Mouse (Mus musculus) CD4-positive, CD25-positive, alpha-beta regulatory T cell, adult 2 months (primary cell): ENCODE results near the gene Slc35e2.
"Not testable (repeated sequence)": the region's sequence is repeated elsewhere in the genome, so short reads cannot be mapped to it uniquely, and the experiment has no call there.

Source experiments
- DNase-seq: peaks from one replicate; pipeline ENCODE4 v3.0.0-alpha.2; 2012; ENCODE audit warnings: low read depth, low spot score

Gene Slc35e2

DNA sequence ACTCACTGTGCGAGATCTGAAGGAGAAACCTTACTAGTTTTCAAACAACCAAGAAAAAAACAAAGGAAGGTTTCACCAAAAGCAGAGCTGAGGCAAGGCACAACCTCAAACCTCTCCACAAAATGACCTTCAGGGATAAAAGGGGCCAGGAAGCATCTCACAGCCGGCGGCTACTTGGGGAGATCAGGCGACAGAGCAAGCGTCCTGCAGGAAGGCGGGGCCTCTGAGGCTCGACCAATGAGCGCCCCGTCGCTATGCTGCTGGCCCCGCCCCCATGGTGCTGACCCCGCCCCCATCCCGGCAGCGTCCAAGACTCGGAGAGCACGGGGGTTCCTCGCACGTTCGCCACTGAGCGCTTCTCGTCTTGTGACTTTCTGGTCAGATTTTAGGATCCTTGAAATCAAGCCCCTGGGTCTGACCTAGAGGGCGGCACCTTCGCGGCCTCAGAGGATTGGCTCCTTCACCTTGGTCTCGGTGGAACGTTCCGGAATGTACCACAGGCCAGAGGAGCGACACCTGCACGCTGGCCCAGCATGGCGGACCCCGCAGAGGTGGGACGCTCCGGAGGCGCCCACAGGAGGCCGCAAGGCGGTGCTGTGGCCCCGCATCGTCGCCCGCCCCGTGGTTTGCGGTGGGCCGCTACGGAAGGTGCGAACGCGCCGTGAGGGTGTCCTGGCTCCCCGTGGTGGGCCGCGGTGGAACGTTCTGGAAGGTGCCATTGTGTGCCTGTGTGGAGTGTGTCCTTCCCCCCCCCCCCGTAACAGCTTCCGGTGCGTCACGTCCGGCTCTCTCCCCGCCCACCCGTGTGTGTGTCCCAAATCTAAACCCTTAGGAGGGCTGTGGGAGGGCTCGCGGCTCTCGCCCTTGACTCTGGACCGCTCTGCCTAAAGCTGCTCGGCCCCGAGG lies at the start of gene Slc35e2:
Gene Slc35e2 (plus strand): TSS at position 326 of the 906 bp plus-strand sequence.
- DNase-seq = peak; percentile 96

DNA sequence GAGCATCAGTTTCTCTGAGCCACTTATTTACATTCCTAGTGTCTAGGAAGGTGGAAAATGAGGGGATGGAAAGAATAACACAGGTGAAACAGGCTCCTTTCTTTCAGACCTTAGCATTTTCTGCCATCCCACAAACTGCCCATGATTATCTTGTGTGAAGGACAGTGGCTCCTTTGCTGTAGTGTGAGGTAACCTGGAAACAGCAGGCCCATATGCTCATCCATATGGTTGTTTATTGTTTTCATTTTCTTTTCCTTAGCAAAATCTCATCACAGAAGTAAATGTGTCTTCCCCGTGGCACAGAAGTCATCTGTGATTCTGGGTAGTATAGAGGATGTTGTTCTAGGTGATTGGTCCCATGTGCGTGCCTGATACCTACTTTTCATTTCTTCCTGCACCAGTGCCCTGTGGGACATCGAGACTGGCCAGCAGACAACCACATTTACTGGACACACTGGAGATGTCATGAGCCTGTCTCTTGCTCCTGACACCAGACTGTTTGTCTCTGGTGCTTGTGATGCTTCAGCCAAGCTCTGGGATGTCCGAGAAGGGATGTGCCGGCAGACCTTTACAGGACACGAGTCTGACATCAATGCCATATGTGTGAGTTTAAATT lies 48.2 kb upstream of the Slc35e2 start:
- DNase-seq = no peak

DNA sequence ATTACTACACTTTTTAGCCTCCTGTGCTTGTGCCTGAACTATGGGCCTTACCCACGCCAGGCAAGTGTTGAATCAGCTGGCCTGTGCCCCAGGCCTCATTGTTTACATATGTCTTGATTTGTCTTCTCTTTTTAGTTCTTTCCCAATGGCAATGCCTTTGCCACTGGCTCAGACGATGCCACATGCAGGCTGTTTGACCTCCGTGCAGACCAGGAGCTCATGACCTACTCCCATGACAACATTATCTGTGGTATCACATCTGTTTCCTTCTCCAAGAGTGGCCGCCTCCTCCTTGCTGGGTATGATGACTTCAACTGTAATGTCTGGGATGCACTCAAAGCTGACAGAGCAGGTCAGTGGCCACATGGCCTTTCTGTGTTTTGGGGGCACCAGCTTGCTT lies 46.3 kb upstream of the Slc35e2 start:
- DNase-seq = no peak

DNA sequence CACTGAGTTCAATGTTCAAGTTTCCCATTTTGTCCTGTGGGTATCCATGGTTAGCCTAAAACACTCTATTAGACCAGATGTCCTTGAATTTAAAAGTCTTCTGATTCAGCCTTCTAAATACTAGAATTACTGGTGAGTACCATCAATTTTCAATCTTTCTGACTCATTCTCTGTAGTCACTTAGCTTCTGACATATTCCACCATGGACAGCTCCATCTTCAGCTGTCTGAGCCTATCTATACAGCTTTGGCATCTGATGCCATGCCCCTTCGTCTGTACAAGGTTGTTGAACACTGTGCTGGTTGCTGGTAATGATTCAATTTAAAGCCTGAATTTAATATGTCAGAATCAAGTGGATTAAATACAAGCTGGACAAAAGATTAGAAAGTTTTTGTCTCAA lies 45.8 kb upstream of the Slc35e2 start:
- no peak for DNase-seq

DNA sequence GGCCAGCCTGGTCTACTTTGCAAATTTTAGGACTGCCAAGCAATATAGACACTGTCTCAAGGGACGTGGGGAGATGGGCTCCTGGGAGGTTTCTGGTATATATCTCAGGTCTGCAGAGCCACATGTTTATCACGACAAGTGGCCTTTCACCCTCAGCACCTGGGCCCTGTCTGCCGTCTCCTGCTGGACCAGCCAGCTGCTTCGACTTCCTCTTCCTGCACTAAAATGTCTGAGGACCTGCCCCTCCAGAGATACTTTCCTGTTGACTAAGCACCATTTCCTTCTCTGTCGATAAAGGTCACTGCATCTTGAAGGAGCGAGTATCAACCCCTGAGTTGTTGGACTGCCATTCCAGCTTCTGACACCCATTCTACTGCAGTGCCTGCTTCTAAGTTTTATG lies 41.8 kb upstream of the Slc35e2 start:
- peak; percentile 54 for DNase-seq

DNA sequence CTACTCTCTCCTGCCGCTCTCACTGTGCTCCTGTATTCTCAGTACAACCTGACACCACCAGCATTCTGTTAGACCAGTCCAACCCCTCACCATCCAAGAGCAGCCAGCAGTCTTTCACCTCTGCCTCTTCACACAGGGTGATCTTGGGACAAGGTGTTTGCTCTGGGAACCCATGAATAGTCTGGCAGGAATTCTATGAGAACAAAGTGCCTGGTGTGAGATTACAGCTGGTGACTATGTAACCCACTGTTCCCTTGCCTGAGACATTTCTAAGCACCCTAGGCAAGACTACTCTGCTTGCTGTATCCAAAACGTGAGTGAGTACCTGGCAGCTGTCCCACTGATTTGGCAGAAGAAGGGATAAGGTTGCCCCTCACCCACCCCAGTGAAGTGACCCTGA lies 40.3 kb upstream of the Slc35e2 start:
- no peak for DNase-seq

DNA sequence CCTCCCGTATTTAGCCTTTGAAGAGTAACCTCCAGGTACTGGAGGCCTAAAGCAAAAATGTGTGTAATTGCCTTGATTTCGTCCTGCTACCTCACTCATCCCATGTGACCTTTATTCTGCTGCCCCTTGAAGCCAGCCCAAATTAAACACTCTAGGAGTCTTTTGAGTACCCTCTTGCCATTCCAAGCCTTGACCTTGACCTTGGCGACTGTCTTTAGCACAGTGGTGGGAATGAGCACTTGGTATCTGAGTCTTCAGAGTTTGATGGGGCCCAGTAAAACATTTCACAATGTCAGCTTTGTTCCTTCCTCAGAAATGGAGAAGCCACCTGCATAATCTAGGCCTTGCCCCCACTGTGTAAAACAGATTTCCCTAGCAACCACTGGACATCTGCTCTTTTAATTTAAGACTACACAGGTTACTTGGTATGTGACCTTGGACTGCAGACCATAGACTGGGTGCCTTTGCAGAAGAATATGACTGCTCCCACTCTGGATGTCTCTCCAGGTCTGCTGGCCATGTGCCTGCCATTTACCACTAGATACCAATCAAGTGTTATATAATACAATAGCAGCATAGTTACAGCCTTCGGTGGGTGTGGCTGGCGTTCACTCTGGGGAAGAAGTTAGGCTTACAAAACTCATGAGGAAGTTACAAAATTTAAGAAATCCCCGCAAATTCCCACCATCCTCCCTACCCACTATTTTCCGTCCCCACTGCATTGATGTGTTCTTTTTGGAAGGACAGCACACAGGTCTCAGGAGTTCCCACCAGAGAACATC lies 39.4 kb upstream of the Slc35e2 start, which contains the start of gene Nadk:
Gene Nadk (plus strand): TSS at position 718 of the 782 bp plus-strand sequence.
- DNase-seq = peak; percentile 35

DNA sequence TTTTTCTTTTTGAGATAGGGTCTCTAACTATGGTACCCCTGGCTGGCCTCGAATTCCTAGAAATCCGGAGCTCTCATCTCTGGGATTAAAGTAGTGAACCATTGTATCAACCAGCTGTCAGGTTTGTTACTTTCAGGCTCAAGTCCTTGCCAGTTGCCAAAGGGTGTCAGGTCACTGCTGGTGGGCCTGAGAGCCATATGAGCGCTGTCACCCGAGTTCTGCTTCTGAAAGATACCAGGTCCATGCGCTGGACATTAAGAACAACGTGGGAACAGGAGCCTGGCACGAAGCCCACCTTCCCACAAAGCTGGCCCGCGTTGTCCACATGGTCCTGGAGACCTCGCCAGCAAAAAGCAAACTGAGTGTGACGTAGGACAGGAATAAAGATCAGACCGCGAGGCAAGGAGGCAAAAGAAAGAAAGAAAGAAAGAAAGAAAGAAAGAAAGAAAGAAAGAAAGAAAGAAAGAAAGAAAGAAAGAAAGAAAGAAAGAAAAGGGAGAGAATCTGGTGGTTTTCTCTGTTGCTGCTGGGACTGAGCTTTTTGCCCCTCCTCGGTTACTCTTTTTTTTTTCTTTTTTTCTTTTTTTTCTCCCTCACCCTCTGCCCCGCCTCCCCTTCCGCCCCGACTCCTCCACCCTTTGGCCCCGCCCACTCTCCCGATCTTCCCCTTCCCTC lies 38.4 kb upstream of the Slc35e2 start:
- peak; percentile 47 for DNase-seq

DNA sequence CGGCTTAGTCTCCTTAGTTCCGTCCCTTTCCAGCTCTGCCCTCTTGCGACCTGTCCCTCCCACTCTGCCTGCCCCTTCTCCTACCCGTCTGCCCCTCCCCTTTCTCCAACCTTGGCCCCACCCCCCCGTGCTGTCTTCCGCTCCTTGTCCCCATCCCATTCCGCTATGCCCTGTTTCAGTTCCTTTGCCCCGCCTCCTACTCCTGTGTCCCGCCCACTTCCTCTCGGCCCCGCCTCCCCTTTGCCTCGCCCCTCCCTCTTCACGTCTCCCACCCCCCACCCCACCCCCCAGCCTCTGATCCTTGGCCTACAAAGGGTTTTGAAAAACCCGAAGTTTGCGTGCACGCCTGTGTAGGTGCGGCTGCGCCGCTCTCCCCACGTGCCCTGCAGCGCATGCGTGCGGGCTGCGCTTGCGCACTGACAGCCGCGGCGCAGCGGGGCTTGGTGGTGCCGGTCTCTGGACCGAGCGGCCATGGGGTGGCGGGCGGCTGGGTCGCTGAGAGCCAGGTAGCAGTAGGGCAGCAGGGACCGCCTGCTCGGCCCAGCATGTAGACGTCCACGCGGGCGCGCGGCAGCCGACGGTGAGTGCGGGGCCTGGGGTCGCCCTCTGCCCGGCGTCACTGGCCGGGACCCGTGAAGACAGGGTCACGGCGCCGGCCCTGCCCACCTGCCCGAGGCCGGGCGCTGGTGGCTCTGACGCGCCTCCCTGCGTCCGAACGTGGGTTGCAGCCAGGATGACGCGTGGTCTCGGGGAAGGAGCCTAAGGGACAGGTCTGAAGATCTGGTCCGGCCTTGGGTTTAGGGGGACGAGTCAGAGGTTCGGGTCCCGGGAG lies 37.6 kb upstream of the Slc35e2 start:
- DNase-seq = peak; percentile 98

DNA sequence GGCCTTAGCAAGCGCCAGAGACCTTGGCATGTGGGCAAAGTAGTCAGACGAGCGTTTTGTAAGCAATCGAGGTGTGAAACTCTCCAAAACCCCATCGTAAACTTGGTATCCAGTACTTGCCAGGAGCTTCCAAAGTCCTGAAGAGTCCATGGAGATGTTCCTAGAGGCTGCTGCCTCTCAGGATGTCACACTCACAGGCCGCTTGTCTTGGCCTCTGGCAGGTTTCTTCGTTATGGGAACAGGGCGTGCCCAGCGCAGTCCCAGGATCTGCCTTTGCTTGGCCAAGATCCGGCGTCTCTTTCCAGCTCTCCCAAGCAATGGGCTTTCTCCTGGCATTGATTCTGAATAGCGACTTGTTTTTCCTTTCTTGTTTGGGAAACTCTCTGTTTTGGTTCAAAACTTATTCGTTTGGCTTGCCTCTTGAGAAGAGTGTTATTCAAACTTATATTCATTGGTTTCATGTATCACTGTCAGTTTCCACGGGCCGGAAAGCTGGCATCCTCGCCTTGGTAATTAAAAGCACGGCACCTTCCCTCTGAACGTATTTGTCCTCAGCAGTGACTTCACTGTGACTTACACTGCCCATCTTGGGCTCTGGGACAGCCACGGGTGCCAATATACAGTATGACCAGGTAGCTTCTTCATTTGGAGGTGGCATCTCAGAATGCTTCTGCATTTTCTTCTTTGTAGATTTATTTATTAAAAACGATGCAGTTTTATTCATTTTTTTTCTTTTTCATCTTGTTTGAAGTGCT lies 36.7 kb upstream of the Slc35e2 start:
- no peak for DNase-seq

DNA sequence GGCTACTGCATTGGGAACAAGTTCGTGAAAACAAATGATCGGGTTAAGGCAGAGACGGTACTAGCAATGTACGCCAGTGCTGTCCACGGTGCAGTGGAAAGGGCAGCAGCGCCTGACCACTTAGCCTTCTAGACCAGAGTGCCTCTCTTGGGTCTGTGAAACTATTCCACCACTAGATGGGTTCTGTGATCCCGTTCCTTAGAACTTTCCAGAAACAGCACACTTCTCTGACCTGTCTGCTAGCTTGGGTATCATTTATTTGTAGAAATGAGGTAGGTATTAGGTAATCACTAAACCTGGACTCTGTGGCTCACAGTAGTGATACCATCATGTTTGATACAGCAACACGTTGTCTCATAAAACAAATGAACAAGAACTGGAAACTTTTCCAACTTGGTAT lies 34.7 kb upstream of the Slc35e2 start:
- DNase-seq = no peak

DNA sequence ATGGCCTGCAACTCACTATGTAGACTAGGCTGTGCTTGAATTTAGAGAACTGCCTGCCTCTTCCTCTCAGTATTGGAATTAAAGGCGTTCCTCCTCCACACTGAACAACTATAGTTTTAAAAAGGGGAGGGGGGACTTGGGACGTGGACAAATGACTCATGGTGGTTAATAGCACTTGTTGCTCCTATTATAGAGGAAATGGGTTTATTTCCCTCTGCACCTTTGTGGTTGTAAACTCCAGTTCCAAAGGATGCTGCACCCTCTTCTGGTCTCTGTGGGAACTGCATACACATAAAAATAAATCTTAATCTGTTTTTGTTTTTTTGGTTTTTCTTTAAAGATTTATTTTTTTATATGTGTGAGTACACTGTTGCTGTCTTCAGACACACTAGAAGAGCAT lies 33.0 kb upstream of the Slc35e2 start:
- DNase-seq = peak; percentile 78

DNA sequence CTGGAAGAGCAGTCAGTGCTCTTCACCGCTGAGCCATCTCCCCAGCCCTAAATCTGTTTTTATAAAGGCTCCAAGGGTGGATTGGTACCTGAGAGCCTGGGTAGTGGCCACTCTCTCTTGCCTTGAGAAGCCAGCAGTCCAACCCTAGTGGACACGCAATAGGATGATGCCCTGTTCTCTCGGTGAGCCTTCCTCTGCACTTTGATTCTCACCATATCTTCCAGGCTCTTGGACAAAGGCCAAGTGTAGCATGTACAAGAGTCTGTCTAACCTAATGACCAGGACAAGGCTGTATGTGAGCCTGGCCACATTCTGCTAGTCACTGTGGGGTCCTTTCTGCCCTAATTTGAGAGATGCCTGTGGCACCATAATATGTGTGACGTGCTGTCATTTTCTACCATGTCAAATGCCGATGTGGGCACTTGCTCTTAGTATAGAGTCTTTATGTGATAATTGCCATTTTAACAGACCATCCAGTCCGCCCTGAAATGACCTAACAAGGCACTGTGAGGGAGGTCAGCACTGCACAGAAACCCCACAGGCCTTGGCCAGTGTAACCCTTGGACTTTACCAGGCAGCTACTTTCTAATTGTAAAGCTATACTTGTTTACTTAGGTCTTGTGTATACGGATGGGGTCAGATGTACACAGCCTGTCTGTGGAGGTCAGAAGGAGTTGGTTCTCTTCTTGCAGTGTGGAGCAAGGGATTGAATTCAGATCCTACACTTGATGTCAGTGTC lies 32.4 kb upstream of the Slc35e2 start:
- DNase-seq = no peak

DNA sequence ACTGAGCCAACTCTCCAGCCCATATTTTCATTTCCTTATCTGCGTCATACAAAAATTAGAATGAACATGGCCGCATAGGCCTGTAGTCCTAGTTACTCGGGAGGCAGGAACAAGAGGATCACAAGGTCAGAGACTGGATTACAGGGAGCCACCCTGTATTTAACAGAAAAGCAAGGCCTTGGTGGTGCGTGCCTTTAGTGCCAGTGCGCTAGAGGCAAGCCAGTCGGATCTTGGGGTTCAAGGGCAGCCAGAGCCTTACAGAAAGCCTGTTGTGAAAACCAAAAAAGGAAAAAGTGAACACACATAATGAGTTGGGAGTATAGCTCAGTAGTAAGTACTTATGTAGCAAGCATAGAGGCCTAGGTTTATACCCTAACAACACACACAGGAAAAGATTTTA lies 31.4 kb upstream of the Slc35e2 start:
- DNase-seq = no peak

DNA sequence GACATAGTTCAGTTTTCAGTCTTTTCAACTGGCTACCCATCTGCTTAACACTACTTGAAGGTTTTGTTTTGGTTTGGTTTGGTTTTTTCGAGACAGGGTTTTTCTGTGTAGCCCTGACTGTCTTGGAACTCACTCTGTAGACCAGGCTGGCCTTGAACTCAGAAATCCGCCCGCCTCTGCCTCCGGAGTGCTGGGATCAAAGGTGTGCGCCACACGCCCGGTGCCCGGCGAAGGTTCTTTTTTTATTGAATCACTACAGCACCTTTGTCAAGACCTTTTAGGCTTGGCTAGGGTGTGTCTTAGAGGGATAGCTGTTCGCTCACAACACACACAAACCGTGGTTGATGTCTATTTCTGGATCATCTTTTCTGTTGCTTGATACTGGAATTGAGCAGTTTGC lies 30.9 kb upstream of the Slc35e2 start:
- not testable (repeated sequence) for DNase-seq

DNA sequence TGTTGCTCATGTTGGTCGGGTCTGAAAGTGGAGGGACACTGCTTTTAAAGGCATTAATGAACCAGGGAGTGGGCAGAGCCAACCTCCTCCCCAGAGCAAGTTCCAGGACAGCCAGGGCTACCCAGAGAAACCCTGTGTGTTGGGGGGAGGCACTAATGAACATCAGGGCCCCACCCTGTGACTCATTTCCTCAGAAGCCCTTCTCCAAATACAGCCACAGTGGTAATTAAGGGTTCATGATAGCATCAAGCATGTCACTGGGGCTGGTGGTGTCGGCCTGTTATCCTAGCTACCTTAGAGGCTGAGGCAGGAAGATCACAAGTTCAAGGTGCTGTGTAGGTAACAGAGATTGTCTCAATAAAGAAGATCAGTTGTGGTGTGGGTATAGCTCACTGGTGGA lies 29.8 kb upstream of the Slc35e2 start:
- peak; percentile 40 for DNase-seq

DNA sequence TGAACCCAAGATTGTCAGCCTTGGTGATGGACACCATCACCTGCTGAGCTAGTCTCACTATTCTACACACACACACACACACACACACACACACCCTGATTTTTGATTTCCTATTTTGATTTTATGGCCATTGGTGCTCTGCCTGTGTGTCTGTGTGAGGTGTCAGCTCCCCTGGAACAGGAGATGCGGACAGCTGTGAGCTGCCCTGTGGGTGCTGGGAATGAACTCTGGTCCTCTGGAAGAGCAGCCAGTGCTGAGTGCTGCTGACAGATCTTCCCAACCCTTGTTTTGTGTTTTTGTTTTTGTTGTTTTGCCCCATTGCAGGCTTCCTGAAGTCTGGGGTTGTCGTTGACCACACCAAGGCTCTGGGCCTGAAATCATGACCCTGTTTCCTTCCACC lies 28.1 kb upstream of the Slc35e2 start:
- no peak for DNase-seq

DNA sequence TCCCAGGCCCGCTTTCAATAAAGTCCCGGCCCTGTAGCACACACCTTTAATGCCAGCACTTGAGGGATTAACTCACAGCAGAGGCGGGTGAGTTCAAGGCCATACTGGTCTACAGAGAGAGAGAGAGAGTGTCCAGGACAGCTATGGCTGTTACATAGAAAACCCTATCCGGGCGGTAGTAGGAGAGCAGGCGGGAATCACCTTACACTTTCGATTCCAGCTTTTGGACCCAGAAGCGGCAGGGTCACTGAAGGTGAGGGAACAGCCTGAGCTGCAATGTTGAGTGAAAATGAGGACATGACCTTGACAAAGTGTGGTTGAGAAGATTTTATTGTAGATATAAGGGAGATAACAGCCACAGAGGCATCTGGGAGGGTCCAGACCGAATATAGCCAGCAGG lies 27.3 kb upstream of the Slc35e2 start:
- no peak for DNase-seq

DNA sequence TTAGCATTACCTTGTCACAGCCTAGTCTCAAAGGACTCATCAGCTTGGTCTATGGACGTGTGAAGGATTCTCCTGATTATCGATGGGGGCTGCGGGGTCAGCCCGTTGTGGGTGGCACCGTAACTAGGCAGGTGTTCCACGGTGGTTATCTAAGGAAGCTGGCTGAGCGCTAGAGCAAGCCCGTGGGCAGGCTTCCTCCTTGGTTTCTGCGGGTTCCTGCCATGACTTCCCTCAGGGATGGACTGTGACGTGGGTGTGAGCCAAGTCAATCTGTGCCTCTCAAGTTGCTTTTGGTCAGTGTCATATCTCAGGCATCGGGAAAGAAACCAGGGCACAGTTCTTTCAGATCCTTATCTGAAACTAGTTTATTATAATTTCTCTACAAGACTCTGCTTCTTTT lies 26.3 kb upstream of the Slc35e2 start:
- no peak for DNase-seq
